Mouse (Mus musculus): ENCODE results near the gene Hnrnpu.

DNA sequence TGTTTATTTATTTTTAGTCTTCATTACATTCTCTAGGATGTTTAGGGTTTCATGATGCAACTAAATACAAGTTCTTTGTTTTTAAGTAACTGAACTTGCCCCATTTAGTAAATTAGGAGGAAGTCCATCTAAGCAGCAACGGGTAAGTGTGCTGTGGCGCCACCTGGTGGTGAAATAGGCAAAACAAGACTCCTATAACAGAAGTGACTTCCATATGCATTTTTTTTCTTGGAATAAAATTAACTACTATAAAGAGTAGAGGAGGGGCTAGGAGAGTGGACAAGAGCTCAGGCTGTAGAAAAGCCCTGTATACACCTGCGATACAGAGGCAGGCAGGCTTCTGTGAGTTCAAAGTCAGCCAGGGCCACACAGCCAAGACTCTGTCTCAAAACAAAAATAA is 34.2 kb downstream of the Hnrnpu start:
- no peak for TF ChIP-seq POLR2A (IDR thresholded peaks at IDR 0.05; ENCODE audit: extremely low read depth, insufficient read depth, low read length)
- peak; percentile 73 for TF ChIP-seq CTCF (IDR thresholded peaks at IDR 0.05; ENCODE audit: extremely low read depth, insufficient read depth, low read length)
